Mouse (Mus musculus): ENCODE data around the gene Grid2. TPM values are rescaled to one million over a fixed set of nuclear protein-coding genes. Genes with fewer than 3 reads are reported as not detected.

Grid2 gene
- 0.31 TPM in 1 of 2 replicates, not detected in the other for polyA plus RNA-seq (2011; ENCODE audit: insufficient read depth, insufficient read length, low replicate concordance, missing spikeins)

GRCm38 (mm10) chr6:63255826-63256555 lies at the start of gene Grid2:
Gene Grid2, plus strand, starts transcription at chr6:63255876.
- 2% methylated on average over 71 of the region's 71 CpGs for WGBS
- no peaks in the 10 kb centered on the region for H3K4me1 ChIP-seq (ENCODE audit: control insufficient read depth, insufficient read depth, low read length)
- no peak within 1 kb of the TSS for H3K27ac ChIP-seq (ENCODE audit: control insufficient read depth, insufficient read depth, low read depth, low read length, poor library complexity)
- H3K4me3 ChIP-seq (replicated peaks; ENCODE audit: control insufficient read depth, low read depth, low read length), result no peak within 1 kb of the TSS
- TF ChIP-seq CTCF (IDR thresholded peaks at IDR 0.05; ENCODE audit: control insufficient read depth, insufficient read depth, low read length), result no peak
- TF ChIP-seq POLR2A (IDR thresholded peaks at IDR 0.05; ENCODE audit: borderline replicate concordance, control insufficient read depth, low read depth, low read length), result no peak

GRCm38 (mm10) chr6:63250738-63251137 lies 4.9 kb upstream of the Grid2 start:
- no peak overlapping the region for H3K4me3 ChIP-seq (replicated peaks; ENCODE audit: control insufficient read depth, low read depth, low read length)
- no peak overlapping the region for H3K27ac ChIP-seq (ENCODE audit: control insufficient read depth, insufficient read depth, low read depth, low read length, poor library complexity)
- no peaks in the 10 kb centered on the region for H3K4me1 ChIP-seq (ENCODE audit: control insufficient read depth, insufficient read depth, low read length)
- TF ChIP-seq POLR2A (IDR thresholded peaks at IDR 0.05; ENCODE audit: borderline replicate concordance, control insufficient read depth, low read depth, low read length) (no peak), CTCF (IDR thresholded peaks at IDR 0.05; ENCODE audit: control insufficient read depth, insufficient read depth, low read length) (no peak)

GRCm38 (mm10) chr6:63256556-63257405 lies 1.1 kb downstream of the Grid2 start:
- Histone ChIP-seq H3K4me3 (replicated peaks; ENCODE audit: control insufficient read depth, low read depth, low read length) (no peak overlapping the region), H3K27ac (ENCODE audit: control insufficient read depth, insufficient read depth, low read depth, low read length, poor library complexity) (no peak overlapping the region), H3K4me1 (ENCODE audit: control insufficient read depth, insufficient read depth, low read length) (no peaks in the 10 kb centered on the region)
- WGBS, result 1% methylated on average over 49 of the region's 49 CpGs
- TF ChIP-seq POLR2A (IDR thresholded peaks at IDR 0.05; ENCODE audit: borderline replicate concordance, control insufficient read depth, low read depth, low read length), result no peak

GRCm38 (mm10) chr6:63257406-63257845 lies 1.8 kb downstream of the Grid2 start:
- H3K27ac ChIP-seq (ENCODE audit: control insufficient read depth, insufficient read depth, low read depth, low read length, poor library complexity), result no peak overlapping the region; the same call in 1 of the 2 replicates
- H3K4me1 ChIP-seq (ENCODE audit: control insufficient read depth, insufficient read depth, low read length), result no peaks in the 10 kb centered on the region
- no peak overlapping the region for H3K4me3 ChIP-seq (replicated peaks; ENCODE audit: control insufficient read depth, low read depth, low read length)
- TF ChIP-seq CTCF (IDR thresholded peaks at IDR 0.05; ENCODE audit: control insufficient read depth, insufficient read depth, low read length) (no peak), POLR2A (IDR thresholded peaks at IDR 0.05; ENCODE audit: borderline replicate concordance, control insufficient read depth, low read depth, low read length) (no peak)
- WGBS, result 2% methylated on average over 42 of the region's 42 CpGs

- Histone ChIP-seq H3K4me1 (ENCODE audit: control insufficient read depth, insufficient read depth, low read length) (no peaks in the 10 kb centered on the region), H3K27ac (ENCODE audit: control insufficient read depth, insufficient read depth, low read depth, low read length, poor library complexity) (no peak overlapping the region), H3K4me3 (replicated peaks; ENCODE audit: control insufficient read depth, low read depth, low read length) (no peak overlapping the region)
- TF ChIP-seq CTCF (IDR thresholded peaks at IDR 0.05; ENCODE audit: control insufficient read depth, insufficient read depth, low read length) (no peak), POLR2A (IDR thresholded peaks at IDR 0.05; ENCODE audit: borderline replicate concordance, control insufficient read depth, low read depth, low read length) (no peak)
- WGBS, result 2% methylated on average over 11 of the region's 11 CpGs
Measured at GRCm38 (mm10) chr6:63257876-63258275, 2.2 kb downstream of the Grid2 start.

- Histone ChIP-seq H3K27ac (ENCODE audit: control insufficient read depth, insufficient read depth, low read depth, low read length, poor library complexity) (no peak overlapping the region), H3K4me3 (replicated peaks; ENCODE audit: control insufficient read depth, low read depth, low read length) (no peak overlapping the region), H3K4me1 (ENCODE audit: control insufficient read depth, insufficient read depth, low read length) (no peaks in the 10 kb centered on the region)
- 63% methylated on average over 9 of the region's 9 CpGs for WGBS
- TF ChIP-seq POLR2A (IDR thresholded peaks at IDR 0.05; ENCODE audit: borderline replicate concordance, control insufficient read depth, low read depth, low read length) (no peak), CTCF (IDR thresholded peaks at IDR 0.05; ENCODE audit: control insufficient read depth, insufficient read depth, low read length) (no peak)
Measured at GRCm38 (mm10) chr6:63259764-63260163, 4.1 kb downstream of the Grid2 start.

GRCm38 (mm10) chr6:63284419-63284818 lies 28.7 kb downstream of the Grid2 start:
- 59% methylated on average over 1 of the region's 1 CpGs for WGBS
- no peak overlapping the region for H3K27ac ChIP-seq (ENCODE audit: control insufficient read depth, insufficient read depth, low read depth, low read length, poor library complexity)
- no peak overlapping the region for H3K4me3 ChIP-seq (replicated peaks; ENCODE audit: control insufficient read depth, low read depth, low read length)

GRCm38 (mm10) chr6:63342438-63343004 lies 86.8 kb downstream of the Grid2 start:
- no peak overlapping the region for H3K4me3 ChIP-seq (replicated peaks; ENCODE audit: control insufficient read depth, low read depth, low read length)
- TF ChIP-seq POLR2A (IDR thresholded peaks at IDR 0.05; ENCODE audit: borderline replicate concordance, control insufficient read depth, low read depth, low read length), result no peak
- TF ChIP-seq CTCF (IDR thresholded peaks at IDR 0.05; ENCODE audit: control insufficient read depth, insufficient read depth, low read length), result no peak
- H3K27ac ChIP-seq (ENCODE audit: control insufficient read depth, insufficient read depth, low read depth, low read length, poor library complexity), result no peak overlapping the region
- no peaks in the 10 kb centered on the region for H3K4me1 ChIP-seq (ENCODE audit: control insufficient read depth, insufficient read depth, low read length)
- WGBS, result 71% methylated on average over 3 of the region's 3 CpGs

More at GRCm38 (mm10) chr6:63284419-63284818, 28.7 kb downstream of the Grid2 start:
- no peaks in the 10 kb centered on the region for H3K4me1 ChIP-seq (ENCODE audit: control insufficient read depth, insufficient read depth, low read length)
- TF ChIP-seq POLR2A (IDR thresholded peaks at IDR 0.05; ENCODE audit: borderline replicate concordance, control insufficient read depth, low read depth, low read length) (no peak), CTCF (IDR thresholded peaks at IDR 0.05; ENCODE audit: control insufficient read depth, insufficient read depth, low read length) (no peak)

All from bone marrow, adult 2 months (tissue).